Mouse (Mus musculus) kidney, adult 18-20 months (tissue): ENCODE measurements around the gene Acsm5.
"Not testable (repeated sequence)": the region's sequence is repeated elsewhere in the genome, so short reads cannot be mapped to it uniquely, and the experiment has no call there.

Experiments used
- DNase-seq: peaks from one replicate; pipeline ENCODE4 v3.0.0; 2021

Gene Acsm5

DNA sequence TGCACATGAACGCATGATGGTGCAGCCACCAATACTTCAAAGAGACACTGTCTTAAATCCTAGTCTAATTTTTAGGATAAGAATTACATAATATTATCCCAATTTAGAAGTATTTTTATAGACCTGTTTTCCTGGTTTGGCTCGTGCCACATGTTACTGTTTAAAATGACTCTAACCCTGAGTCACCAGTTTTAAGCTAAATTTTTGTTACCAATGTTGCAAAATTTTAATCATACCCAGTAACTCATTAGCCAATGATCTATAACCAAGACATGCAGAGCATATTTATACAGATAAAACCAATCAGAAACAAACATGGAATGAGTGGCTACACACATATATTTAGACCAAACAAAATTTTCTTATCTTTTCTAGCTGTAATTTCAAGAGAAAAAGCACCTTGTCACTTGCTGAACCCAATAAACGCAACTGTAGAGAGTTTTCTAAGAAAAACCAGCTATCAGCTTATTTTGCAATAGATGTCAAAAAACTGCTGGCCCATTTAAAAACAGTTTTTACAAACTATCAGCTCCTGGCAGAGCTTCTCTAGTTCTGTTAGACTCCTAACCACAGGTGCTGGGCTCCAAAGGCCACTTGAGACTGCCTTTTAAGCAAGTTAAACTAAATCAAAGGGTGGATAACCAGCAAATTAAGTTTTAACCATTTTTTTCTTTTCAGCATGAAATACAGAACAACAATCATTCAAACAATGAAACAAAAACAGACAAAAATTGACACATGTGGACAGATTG lies 31.4 kb downstream of the Acsm5 start:
- no peak for DNase-seq

- no peak for DNase-seq
Observed at GRCm38 (mm10) chr7:119554040-119554439, 34.8 kb downstream of the Acsm5 start, which contains the start of gene Acsm2. Acsm2 (plus strand) TSS chr7:119554340.

- no peak for DNase-seq
Observed at GRCm38 (mm10) chr7:119559789-119560451, 40.7 kb downstream of the Acsm5 start.

GRCm38 (mm10) chr7:119560452-119560835 lies 41.2 kb downstream of the Acsm5 start:
- no peak for DNase-seq

DNA sequence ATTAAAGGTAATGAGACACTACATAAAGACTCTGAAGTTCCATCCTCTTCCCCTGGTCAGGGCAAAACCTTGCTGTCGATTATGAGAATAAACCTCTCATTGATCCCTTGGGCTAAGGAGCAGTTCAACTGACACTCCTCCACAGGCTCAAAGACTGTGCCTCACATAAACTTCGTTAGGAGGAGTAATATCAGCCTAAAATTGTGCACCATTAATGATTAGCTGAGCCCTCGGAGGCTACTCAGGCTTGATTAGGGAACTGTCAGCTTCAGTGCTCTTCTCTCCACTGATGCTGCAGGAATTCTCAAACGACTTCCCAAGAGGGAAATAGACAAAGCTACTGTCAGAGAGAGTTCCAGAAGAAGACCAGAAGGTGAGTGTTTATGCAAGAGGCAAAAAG lies 42.2 kb downstream of the Acsm5 start:
- no peak for DNase-seq

- not testable (repeated sequence) for DNase-seq
Observed at GRCm38 (mm10) chr7:119562476-119562875, 43.2 kb downstream of the Acsm5 start.

DNA sequence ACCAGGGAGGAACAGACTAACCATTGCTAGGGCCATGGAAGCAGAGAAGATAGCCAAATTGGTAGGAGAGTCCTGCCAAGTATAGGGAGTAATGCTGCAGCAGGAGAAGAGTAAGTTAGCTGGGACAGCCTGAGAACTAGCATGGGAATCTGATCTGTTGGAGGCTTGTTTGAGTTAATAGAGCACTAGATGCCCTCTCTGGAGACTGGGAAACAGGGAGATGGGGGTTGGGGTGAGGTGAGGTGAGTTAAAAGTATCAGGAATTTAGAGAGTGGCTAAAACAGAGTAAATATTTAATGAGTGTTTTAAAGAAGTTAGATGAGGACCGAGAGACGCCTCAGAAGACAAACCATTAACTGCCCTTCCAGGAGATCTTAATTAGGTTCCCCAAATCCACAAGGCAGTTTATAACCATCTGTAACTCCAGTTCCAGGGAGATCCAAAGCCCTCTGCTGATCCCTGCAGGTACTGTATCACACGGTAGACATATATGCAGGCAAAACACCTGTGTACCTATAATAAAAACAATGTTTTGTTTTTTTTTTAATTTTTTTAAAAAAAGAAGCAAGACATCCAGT lies 75.4 kb downstream of the Acsm5 start:
- DNase-seq = peak; percentile 44
